Comparison of ENCODE assay signal across 8 mouse cellular contexts in the genomic region with DNA sequence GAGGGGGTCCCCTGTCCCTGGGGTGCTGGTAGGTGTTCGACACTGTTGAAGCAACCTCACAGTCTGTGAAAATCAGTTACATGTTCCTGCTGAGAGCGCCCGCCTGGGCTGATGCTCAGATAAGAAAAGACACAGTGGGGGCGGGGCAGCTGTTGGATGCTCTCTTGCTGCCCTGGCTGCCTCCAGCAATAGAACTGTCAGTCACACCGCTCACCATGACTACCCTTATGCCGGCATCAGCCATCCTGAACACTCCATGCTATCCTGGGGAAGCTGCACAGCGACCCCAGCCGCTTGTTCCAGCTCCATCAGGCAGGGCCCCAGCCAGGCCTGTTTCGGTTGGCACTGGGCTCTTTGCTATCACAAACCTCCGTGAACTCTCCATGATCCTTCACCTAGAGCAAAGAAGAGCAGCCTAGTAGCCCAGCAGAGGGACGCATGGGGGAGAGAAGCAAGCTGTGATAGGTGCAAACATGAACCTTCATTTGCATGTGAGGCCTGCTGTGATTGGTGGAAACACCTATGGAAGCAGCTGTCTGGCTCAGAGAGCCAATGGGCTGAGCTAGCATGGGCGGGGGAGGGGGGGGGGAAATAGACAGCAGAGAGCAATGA. TPM values are rescaled to one million over a fixed set of nuclear protein-coding genes. Genes with fewer than 3 reads are reported as not detected.
DNase-seq lines count a peak whose midpoint lies in the region; ATAC-seq and TF ChIP-seq lines count a peak whose summit lies in the region.
"Had no signal": no experiment of that assay in that cellular context is flagged by ENCODE, and none has a peak within 500 bp of the region (broad histone marks: within the 10 kb centered on the region; RNA-seq: fewer than 3 reads in every experiment).

No protein-coding gene starts in this region.

- H3K9me3 ChIP-seq in MEL (replicated peaks; ENCODE audit: insufficient read depth, low read length): no peaks in the 10 kb centered on the region
- no peaks in the 10 kb centered on the region for H3K9me3 ChIP-seq in midbrain, embryonic 14.5 days (ENCODE audit: control insufficient read depth, low read length)
- H3K9me3 ChIP-seq: liver, embryonic 12.5 days had no signal

- peak; percentile 49 for DNase-seq in layer of hippocampus, adult 9-11 months
- no peak for DNase-seq in layer of hippocampus, adult 9-10 months (ENCODE audit: low spot score)
- peak; percentile 20 for DNase-seq in MEL (ENCODE audit: low read depth, low spot score)
- DNase-seq in brain, embryonic 14.5 days (ENCODE audit: low read depth): peak; percentile 66
- DNase-seq in midbrain, embryonic 14.5 days: peak; percentile 71
- no peak for DNase-seq in ovary, postnatal 10 days (ENCODE audit: low spot score)
- no peak for DNase-seq in neural tube, embryonic 10.5 days (ENCODE audit: extremely low spot score, low spot score)

- no peaks in the 10 kb centered on the region for H3K27me3 ChIP-seq in MEL (ENCODE audit: control insufficient read depth in 1 of 2, insufficient read depth in 2 of 2, low read length in 2 of 2)
- no peaks in the 10 kb centered on the region for H3K27me3 ChIP-seq in midbrain, embryonic 14.5 days (ENCODE audit: control insufficient read depth, insufficient read depth, low read length)
- H3K27me3 ChIP-seq: liver, embryonic 12.5 days had no signal

- no peak overlapping the region for H3K9ac ChIP-seq in MEL (ENCODE audit: control insufficient read depth, low read depth, low read length, poor library complexity, severe bottlenecking)
- no peak overlapping the region for H3K9ac ChIP-seq in midbrain, embryonic 14.5 days (replicated peaks; ENCODE audit: low read length)
- H3K9ac ChIP-seq: liver, embryonic 12.5 days had no signal

- no peak overlapping the region for H3K27ac ChIP-seq in MEL (ENCODE audit: control insufficient read depth, low read depth, low read length)
- peak overlapping the region; percentile 52; the same call in 1 of the 2 replicates for H3K27ac ChIP-seq in midbrain, embryonic 14.5 days (replicated peaks; ENCODE audit: low read depth, low read length)
- H3K27ac ChIP-seq: liver, embryonic 12.5 days had no signal

- 0 out of 2 replicates have a peak, but pooled peaks have one; percentile 57 for ATAC-seq in midbrain, embryonic 14.5 days (ENCODE audit: low FRiP score, low TSS enrichment)
- ATAC-seq: liver, embryonic 12.5 days had no signal

- TF ChIP-seq CTCF in MEL (IDR thresholded peaks at IDR 0.05 in 2 of 3, conservative IDR thresholded peaks at IDR 0.05 in 1 of 3; ENCODE audit: control insufficient read depth in 1 of 3, insufficient read depth in 1 of 3, low read depth in 2 of 3, low read length in 3 of 3, poor library complexity in 1 of 3, severe bottlenecking in 1 of 3): no peak
- TF ChIP-seq CTCF in brain, embryonic 14.5 days (IDR thresholded peaks at IDR 0.05; ENCODE audit: borderline replicate concordance, extremely low read depth, insufficient read depth, insufficient read length): no peak

- H3K36me3 ChIP-seq in MEL (ENCODE audit: control insufficient read depth in 1 of 2, insufficient read depth in 2 of 2, low read length in 2 of 2): no peaks in the 10 kb centered on the region
- H3K36me3 ChIP-seq in midbrain, embryonic 14.5 days (ENCODE audit: control insufficient read depth, insufficient read depth, low read length): no peaks in the 10 kb centered on the region
- H3K36me3 ChIP-seq: liver, embryonic 12.5 days had no signal

- no peak for TF ChIP-seq RAD21 in MEL (IDR thresholded peaks at IDR 0.05; ENCODE audit: low read depth, low read length)

- H3K4me1 ChIP-seq in MEL (ENCODE audit: control insufficient read depth in 1 of 2, insufficient read depth in 2 of 2, low read length in 2 of 2): no peaks in the 10 kb centered on the region
- H3K4me1 ChIP-seq in midbrain, embryonic 14.5 days (ENCODE audit: control insufficient read depth, insufficient read depth, low read length): peaks cover 5% of the 10 kb centered on the region; the same call in 1 of the 2 replicates
- H3K4me1 ChIP-seq: liver, embryonic 12.5 days had no signal

- no peak for TF ChIP-seq EP300 in MEL (IDR thresholded peaks at IDR 0.05; ENCODE audit: low read depth in 1 of 2, low read length in 2 of 2)

- H3K4me3 ChIP-seq in MEL (ENCODE audit: control insufficient read depth in 1 of 2, insufficient read depth in 1 of 2, low read depth in 2 of 2, low read length in 2 of 2): no peak overlapping the region
- no peak overlapping the region for H3K4me3 ChIP-seq in midbrain, embryonic 14.5 days (replicated peaks; ENCODE audit: low read depth, low read length)
- H3K4me3 ChIP-seq: liver, embryonic 12.5 days had no signal

- 39% methylated on average over 12 of the region's 12 CpGs for WGBS in midbrain, embryonic 14.5 days

- TF ChIP-seq POLR2A in MEL (IDR thresholded peaks at IDR 0.05; ENCODE audit: control insufficient read depth in 1 of 2, insufficient read depth in 1 of 2, low read depth in 1 of 2, low read length in 2 of 2, poor library complexity in 1 of 2): no peak
- no peak for TF ChIP-seq POLR2A in brain, embryonic 14.5 days (IDR thresholded peaks at IDR 0.05; ENCODE audit: borderline replicate concordance, extremely low read depth, insufficient read depth, insufficient read length, poor library complexity, severe bottlenecking)

- H3K79me2 ChIP-seq in MEL (ENCODE audit: control insufficient read depth, insufficient read depth, low read length, poor library complexity): no peaks in the 10 kb centered on the region

- no peak overlapping the region for H3K4me2 ChIP-seq in midbrain, embryonic 14.5 days (ENCODE audit: low read length)
- H3K4me2 ChIP-seq: liver, embryonic 12.5 days had no signal

TF ChIP-seq in MEL, 35 proteins besides CTCF, POLR2A, EP300 and RAD21:
- no peak for TF ChIP-seq MAX (IDR thresholded peaks at IDR 0.05; ENCODE audit: low read length)
- TF ChIP-seq RCOR1 (IDR thresholded peaks at IDR 0.05; ENCODE audit: low read depth, low read length): no peak
- TF ChIP-seq SMC3 (IDR thresholded peaks at IDR 0.05; ENCODE audit: low read depth, low read length): no peak
- TF ChIP-seq ZNF384 (IDR thresholded peaks at IDR 0.05; ENCODE audit: low read depth, low read length): no peak
- TF ChIP-seq ZC3H11A (IDR thresholded peaks at IDR 0.05; ENCODE audit: low read depth, low read length): no peak
- TF ChIP-seq BHLHE40 (IDR thresholded peaks at IDR 0.05; ENCODE audit: borderline replicate concordance, low read depth, low read length): no peak
- no peak for TF ChIP-seq MYB (IDR thresholded peaks at IDR 0.05; ENCODE audit: low read depth, low read length)
- TF ChIP-seq MEF2A (IDR thresholded peaks at IDR 0.05; ENCODE audit: extremely low read depth, insufficient replicate concordance, low read depth, low read length, poor library complexity, severe bottlenecking): no peak
- TF ChIP-seq MAFK (IDR thresholded peaks at IDR 0.05; ENCODE audit: borderline replicate concordance, low read depth, low read length): no peak
- no peak for TF ChIP-seq POLR2AphosphoS5 (IDR thresholded peaks at IDR 0.05; ENCODE audit: borderline replicate concordance, low read depth, low read length)
- no peak for TF ChIP-seq NELFE (IDR thresholded peaks at IDR 0.05; ENCODE audit: low read depth, low read length)
- TF ChIP-seq MAZ (IDR thresholded peaks at IDR 0.05; ENCODE audit: low read depth, low read length): no peak
- TF ChIP-seq TAL1 (IDR thresholded peaks at IDR 0.05; ENCODE audit: low read length): no peak
- no peak for TF ChIP-seq UBTF (IDR thresholded peaks at IDR 0.05; ENCODE audit: borderline replicate concordance, insufficient read depth, low read depth, low read length)
- TF ChIP-seq GATA1 (IDR thresholded peaks at IDR 0.05; ENCODE audit: low read depth, low read length): no peak
- TF ChIP-seq SIN3A (IDR thresholded peaks at IDR 0.05; ENCODE audit: low read length): no peak
- no peak for TF ChIP-seq POLR2AphosphoS2 (IDR thresholded peaks at IDR 0.05; ENCODE audit: low read length)
- TF ChIP-seq ETS1 (IDR thresholded peaks at IDR 0.05; ENCODE audit: low read depth, low read length): no peak
- no peak for TF ChIP-seq ELF1 (IDR thresholded peaks at IDR 0.05; ENCODE audit: low read depth, low read length)
TF ChIP-seq in MEL: peak in this region for 0.

RNA-seq across cellular contexts. Expression of a gene that starts 59.7 kb away (rescaled TPM):
- total RNA-seq in MEL (2012; rRNA removed): not detected in 2 replicates
- not detected for polyA plus RNA-seq in MEL (2012; ENCODE audit: insufficient read depth in 1 of 2, insufficient read length in 2 of 2, low read depth in 1 of 2, low replicate concordance in 2 of 2, missing spikeins in 1 of 2)
- 7.7 and 8.4 TPM in 2 replicates for polyA plus RNA-seq in brain, embryonic 14.5 days (2012; rRNA removed)
- polyA plus RNA-seq in midbrain, embryonic 14.5 days (2014; fragmentation: Nextera tagmentation; extraction: Ambion mirVana): 5.7 and 5.9 TPM in 2 replicates

Comparison
In these comparisons a context has a peak if more than half of its experiments do, and no peak if none do; other contexts are left out.
1. DNase-seq: peak in layer of hippocampus, adult 9-11 months (single experiment), MEL (single experiment), brain, embryonic 14.5 days (single experiment) and midbrain, embryonic 14.5 days (single experiment); none in layer of hippocampus, adult 9-10 months (single experiment), ovary, postnatal 10 days (single experiment) and neural tube, embryonic 10.5 days (single experiment).